Mouse (Mus musculus): ENCODE measurements around the gene Vmn2r19. TPM values are rescaled to one million over a fixed set of nuclear protein-coding genes. Genes with fewer than 3 reads are reported as not detected.
"Not testable (repeated sequence)": the region's sequence is repeated elsewhere in the genome, so short reads cannot be mapped to it uniquely, and the experiment has no call there.

Gene Vmn2r19
- polyA plus RNA-seq, 1 experiment from 2014 or later, result not detected

DNA sequence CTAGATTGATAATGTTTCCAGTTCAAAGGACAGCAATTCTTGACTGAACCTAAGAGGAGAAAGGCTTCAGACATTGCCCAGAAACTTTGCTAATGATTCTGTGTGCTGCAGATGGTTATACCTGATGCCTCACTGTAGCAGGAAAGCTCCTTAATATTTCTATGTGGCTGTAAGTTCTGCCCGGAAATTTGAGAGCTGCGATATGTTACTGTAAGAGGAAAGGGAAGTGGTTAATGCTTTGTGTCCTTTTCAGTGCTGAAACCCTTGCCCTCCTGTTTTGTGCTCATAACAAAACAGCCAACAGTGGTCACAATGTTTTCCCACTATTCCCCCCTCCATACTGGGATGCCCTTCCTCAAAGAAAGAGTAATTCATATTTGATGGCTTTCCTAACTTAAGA lies 21.8 kb upstream of the Vmn2r19 start:
- Histone ChIP-seq H3K27me3 (ENCODE audit: control insufficient read depth, insufficient read depth, low read length) (no peaks in the 10 kb centered on the region), H3K4me2 (ENCODE audit: low read depth, low read length) (no peak overlapping the region), H3K9ac (ENCODE audit: low read length) (no peak overlapping the region), H3K9me3 (replicated peaks; ENCODE audit: control insufficient read depth, low read length) (0 out of 2 replicates have a peak, but pooled peaks cover 6% of the 10 kb centered on the region), H3K36me3 (ENCODE audit: control insufficient read depth, insufficient read depth) (no peaks in the 10 kb centered on the region), H3K4me3 (ENCODE audit: low read length) (no peak overlapping the region), H3K4me1 (ENCODE audit: control insufficient read depth, insufficient read depth, low read length) (no peaks in the 10 kb centered on the region), H3K27ac (ENCODE audit: low read length) (no peak overlapping the region)
- WGBS, result 70% methylated on average over 2 of the region's 2 CpGs
- ATAC-seq (replicated peaks; ENCODE audit: extremely low read depth, insufficient read depth, low FRiP score), result no peak

DNA sequence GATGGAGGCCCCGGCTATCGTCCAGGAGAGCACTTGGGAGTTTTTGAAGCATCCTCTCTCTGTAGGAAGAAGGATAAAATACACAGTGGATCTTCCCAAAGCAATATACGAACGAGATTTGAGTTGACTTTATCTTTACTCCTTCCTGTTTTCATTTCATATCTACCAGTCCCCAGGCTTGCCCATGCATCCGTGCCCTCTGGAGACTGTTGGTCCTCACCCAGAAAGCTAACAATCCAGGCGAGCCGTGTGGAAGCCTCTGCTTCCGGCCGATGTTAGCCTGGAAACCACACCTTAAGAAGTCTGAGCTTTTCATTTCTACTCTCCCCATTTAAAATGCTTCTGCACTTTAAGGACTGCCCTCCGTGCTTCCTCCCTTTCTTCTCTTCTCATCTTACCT lies 19.2 kb upstream of the Vmn2r19 start:
- H3K9me3 ChIP-seq (replicated peaks; ENCODE audit: control insufficient read depth, low read length), result 0 out of 2 replicates have a peak, but pooled peaks cover 6% of the 10 kb centered on the region
- H3K4me1 ChIP-seq (ENCODE audit: control insufficient read depth, insufficient read depth, low read length), result no peaks in the 10 kb centered on the region
- H3K27me3 ChIP-seq (ENCODE audit: control insufficient read depth, insufficient read depth, low read length), result no peaks in the 10 kb centered on the region
- H3K4me3 ChIP-seq (ENCODE audit: low read length), result no peak overlapping the region
- no peak overlapping the region for H3K9ac ChIP-seq (ENCODE audit: low read length)
- WGBS, result 63% methylated on average over 10 of the region's 10 CpGs
- no peak overlapping the region for H3K27ac ChIP-seq (ENCODE audit: low read length)
- no peak overlapping the region for H3K4me2 ChIP-seq (ENCODE audit: low read depth, low read length)
- ATAC-seq (replicated peaks; ENCODE audit: extremely low read depth, insufficient read depth, low FRiP score), result 0 out of 2 replicates have a peak, but pooled peaks have one; percentile 6
- H3K36me3 ChIP-seq (ENCODE audit: control insufficient read depth, insufficient read depth), result no peaks in the 10 kb centered on the region

DNA sequence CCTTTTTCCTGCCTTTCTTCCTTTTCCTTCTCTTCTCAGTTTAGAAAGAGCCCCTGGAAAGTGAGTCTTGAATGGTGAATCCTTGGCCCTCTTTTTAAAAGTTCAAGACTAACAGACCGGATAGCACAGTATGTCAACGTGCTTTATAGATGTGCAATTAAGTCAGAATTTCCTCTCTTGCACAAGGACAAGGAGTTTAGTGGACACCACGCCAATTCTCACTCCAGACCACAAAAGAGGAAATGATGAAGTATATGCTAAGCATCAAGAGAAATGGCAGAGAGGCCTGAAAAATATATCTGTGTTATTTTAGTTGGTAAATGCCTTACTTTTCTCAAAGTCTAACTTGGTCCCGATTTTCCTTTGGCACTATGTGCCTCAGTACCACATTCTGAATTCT lies 18.4 kb upstream of the Vmn2r19 start, which contains the start of gene Clec4e:
Gene Clec4e (minus strand): TSS at position 118 of the 400 bp plus-strand sequence.
- WGBS, result 66% methylated on average over 4 of the region's 4 CpGs
- H3K27ac ChIP-seq (ENCODE audit: low read length), result no peak within 1 kb of the TSS
- H3K36me3 ChIP-seq (ENCODE audit: control insufficient read depth, insufficient read depth), result no peaks in the 10 kb centered on the region
- H3K9ac ChIP-seq (ENCODE audit: low read length), result no peak within 1 kb of the TSS
- H3K4me3 ChIP-seq (ENCODE audit: low read length), result no peak within 1 kb of the TSS
- no peak for ATAC-seq (replicated peaks; ENCODE audit: extremely low read depth, insufficient read depth, low FRiP score)
- H3K4me1 ChIP-seq (ENCODE audit: control insufficient read depth, insufficient read depth, low read length), result no peaks in the 10 kb centered on the region
- H3K27me3 ChIP-seq (ENCODE audit: control insufficient read depth, insufficient read depth, low read length), result no peaks in the 10 kb centered on the region
- no peak within 1 kb of the TSS for H3K4me2 ChIP-seq (ENCODE audit: low read depth, low read length)
- 0 out of 2 replicates have a peak, but pooled peaks cover 6% of the 10 kb centered on the region for H3K9me3 ChIP-seq (replicated peaks; ENCODE audit: control insufficient read depth, low read length)

DNA sequence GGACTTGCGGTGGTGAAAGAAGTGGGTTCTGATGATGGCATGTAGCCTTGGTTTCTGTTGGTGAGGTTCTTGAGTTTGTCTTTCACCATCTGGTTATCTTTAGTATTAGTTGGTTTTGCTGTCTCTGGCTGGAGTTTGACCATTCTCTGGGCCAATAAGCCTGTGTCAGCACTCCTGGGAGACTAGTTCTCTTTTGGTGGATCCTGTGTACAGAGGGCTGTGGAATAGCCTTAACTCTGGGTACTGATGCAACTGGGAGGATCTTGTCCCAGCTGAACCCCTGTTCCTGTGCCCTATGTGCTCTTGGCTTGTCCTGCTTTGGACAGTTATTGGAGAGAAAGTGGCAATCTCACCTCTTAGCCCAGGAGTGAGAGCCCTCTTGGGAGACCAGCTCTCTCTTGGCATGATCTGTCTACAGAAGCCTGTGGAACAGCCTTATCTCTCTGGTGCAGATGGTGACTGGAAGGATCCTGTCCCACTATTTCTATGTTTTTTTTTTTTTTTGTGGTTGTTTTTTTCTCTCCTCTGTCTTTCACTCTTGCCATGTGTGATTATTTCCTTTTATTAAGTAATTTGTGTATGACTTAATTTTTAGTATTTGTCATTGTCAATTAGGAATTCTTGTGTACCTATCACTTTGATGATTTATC lies 15.3 kb upstream of the Vmn2r19 start:
- H3K4me3 ChIP-seq (ENCODE audit: low read length), result no peak overlapping the region
- WGBS, result 88% methylated on average over 1 of the region's 1 CpGs
- no peaks in the 10 kb centered on the region for H3K36me3 ChIP-seq (ENCODE audit: control insufficient read depth, insufficient read depth)
- no peak overlapping the region for H3K4me2 ChIP-seq (ENCODE audit: low read depth, low read length)
- no peaks in the 10 kb centered on the region for H3K9me3 ChIP-seq (replicated peaks; ENCODE audit: control insufficient read depth, low read length)
- H3K27me3 ChIP-seq (ENCODE audit: control insufficient read depth, insufficient read depth, low read length), result no peaks in the 10 kb centered on the region
- no peaks in the 10 kb centered on the region for H3K4me1 ChIP-seq (ENCODE audit: control insufficient read depth, insufficient read depth, low read length)
- H3K27ac ChIP-seq (ENCODE audit: low read length), result no peak overlapping the region
- no peak overlapping the region for H3K9ac ChIP-seq (ENCODE audit: low read length)
- ATAC-seq (replicated peaks; ENCODE audit: extremely low read depth, insufficient read depth, low FRiP score), result no peak

DNA sequence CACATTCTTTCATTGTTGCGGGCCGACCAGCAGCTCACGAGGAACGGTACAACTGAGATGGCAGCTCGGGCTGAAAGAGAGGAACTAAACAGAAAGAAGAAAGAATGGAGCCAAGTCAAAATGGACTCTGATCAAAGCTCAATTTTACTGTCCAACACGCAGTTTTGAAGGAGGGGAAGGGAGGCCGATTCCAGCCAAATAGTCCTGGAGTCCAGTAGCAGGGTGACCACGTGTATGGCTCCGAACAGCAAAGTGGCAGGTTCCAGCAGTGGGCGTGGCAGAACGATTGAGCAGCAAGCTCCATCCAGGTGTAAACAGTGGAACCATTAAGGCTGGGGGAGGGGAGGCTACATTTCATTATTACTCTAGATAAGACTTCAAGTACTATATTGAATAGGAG lies 14.6 kb upstream of the Vmn2r19 start:
- WGBS, result 77% methylated on average over 11 of the region's 11 CpGs
- H3K4me2 ChIP-seq (ENCODE audit: low read depth, low read length); ATAC-seq (replicated peaks; ENCODE audit: extremely low read depth, insufficient read depth, low FRiP score); H3K27ac ChIP-seq (ENCODE audit: low read length); H3K4me1 ChIP-seq (ENCODE audit: control insufficient read depth, insufficient read depth, low read length); H3K27me3 ChIP-seq (ENCODE audit: control insufficient read depth, insufficient read depth, low read length); H3K9ac ChIP-seq (ENCODE audit: low read length); H3K9me3 ChIP-seq (replicated peaks; ENCODE audit: control insufficient read depth, low read length); H3K4me3 ChIP-seq (ENCODE audit: low read length); H3K36me3 ChIP-seq (ENCODE audit: control insufficient read depth, insufficient read depth): not testable (repeated sequence)

DNA sequence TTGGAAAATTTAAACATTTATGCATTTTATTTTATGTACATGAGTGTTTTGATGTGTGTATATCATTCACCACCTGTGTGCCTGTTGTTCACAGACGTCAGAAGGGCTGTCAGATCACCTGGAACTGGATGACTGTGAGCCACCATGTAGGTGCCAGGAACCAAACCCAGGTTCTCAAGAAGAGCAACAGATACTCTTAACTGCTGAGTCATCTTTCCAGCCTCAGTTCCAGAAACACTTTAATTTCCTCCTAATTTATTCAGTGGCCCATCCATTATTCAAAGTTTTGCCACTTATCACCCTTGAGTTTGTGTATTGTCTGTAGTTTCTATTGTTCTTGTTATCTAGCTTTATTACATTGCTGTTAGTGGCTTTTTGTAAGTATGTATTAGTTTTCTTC lies 11.4 kb upstream of the Vmn2r19 start:
- Histone ChIP-seq H3K27me3 (ENCODE audit: control insufficient read depth, insufficient read depth, low read length) (no peaks in the 10 kb centered on the region), H3K9me3 (replicated peaks; ENCODE audit: control insufficient read depth, low read length) (no peaks in the 10 kb centered on the region), H3K4me2 (ENCODE audit: low read depth, low read length) (no peak overlapping the region), H3K27ac (ENCODE audit: low read length) (no peak overlapping the region), H3K4me3 (ENCODE audit: low read length) (no peak overlapping the region), H3K9ac (ENCODE audit: low read length) (no peak overlapping the region), H3K36me3 (ENCODE audit: control insufficient read depth, insufficient read depth) (no peaks in the 10 kb centered on the region), H3K4me1 (ENCODE audit: control insufficient read depth, insufficient read depth, low read length) (no peaks in the 10 kb centered on the region)
- WGBS, result 42% methylated on average over 1 of the region's 1 CpGs
- no peak for ATAC-seq (replicated peaks; ENCODE audit: extremely low read depth, insufficient read depth, low FRiP score)

DNA sequence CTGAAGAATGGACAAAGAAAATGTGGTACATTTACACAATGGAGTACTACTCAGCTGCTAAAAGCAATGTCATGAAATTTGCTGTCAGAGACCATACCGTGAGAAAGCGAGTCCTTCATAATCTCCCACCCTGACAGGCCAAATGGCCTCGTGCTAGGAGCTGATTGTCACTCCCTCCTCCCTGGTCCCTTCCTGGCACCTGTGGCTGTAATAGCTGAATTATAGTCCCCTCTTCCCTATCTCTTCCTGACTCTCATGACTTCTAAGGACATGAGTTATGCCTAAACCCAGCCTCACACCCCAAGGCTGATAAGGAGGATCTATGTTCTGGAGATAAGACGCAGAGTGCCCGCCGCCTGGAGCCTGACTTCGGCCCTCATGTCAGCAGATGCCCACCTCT lies 1.8 kb upstream of the Vmn2r19 start:
- H3K27me3 ChIP-seq (ENCODE audit: control insufficient read depth, insufficient read depth, low read length); H3K36me3 ChIP-seq (ENCODE audit: control insufficient read depth, insufficient read depth); H3K27ac ChIP-seq (ENCODE audit: low read length); H3K9ac ChIP-seq (ENCODE audit: low read length); ATAC-seq (replicated peaks; ENCODE audit: extremely low read depth, insufficient read depth, low FRiP score); H3K4me1 ChIP-seq (ENCODE audit: control insufficient read depth, insufficient read depth, low read length); H3K9me3 ChIP-seq (replicated peaks; ENCODE audit: control insufficient read depth, low read length); H3K4me2 ChIP-seq (ENCODE audit: low read depth, low read length); H3K4me3 ChIP-seq (ENCODE audit: low read length): not testable (repeated sequence)
- WGBS, result 65% methylated on average over 7 of the region's 7 CpGs

DNA sequence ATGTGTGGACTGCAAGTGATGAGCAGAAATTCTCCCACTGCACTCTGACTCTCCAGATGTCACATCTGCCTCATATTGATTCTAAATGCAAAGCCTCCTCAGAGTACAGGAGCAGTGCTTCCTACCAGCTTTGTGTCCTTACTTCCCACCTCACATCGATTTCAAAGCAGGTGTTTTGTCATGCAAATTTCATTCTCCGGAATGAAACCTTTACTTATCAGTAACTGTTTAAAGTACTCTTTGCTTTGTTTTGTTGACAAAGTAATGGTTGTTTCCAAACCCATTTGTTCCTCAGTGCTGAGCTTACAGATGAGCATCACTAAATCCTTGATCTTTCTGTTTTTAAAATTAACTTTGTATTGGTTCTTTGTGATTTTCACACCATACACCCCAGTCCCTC lies 24.4 kb downstream of the Vmn2r19 start:
- Histone ChIP-seq H3K4me1 (ENCODE audit: control insufficient read depth, insufficient read depth, low read length) (no peaks in the 10 kb centered on the region), H3K36me3 (ENCODE audit: control insufficient read depth, insufficient read depth) (no peaks in the 10 kb centered on the region), H3K27ac (ENCODE audit: low read length) (no peak overlapping the region), H3K4me2 (ENCODE audit: low read depth, low read length) (no peak overlapping the region), H3K9me3 (replicated peaks; ENCODE audit: control insufficient read depth, low read length) (no peaks in the 10 kb centered on the region), H3K4me3 (ENCODE audit: low read length) (no peak overlapping the region), H3K27me3 (ENCODE audit: control insufficient read depth, insufficient read depth, low read length) (no peaks in the 10 kb centered on the region), H3K9ac (ENCODE audit: low read length) (no peak overlapping the region)
- WGBS, result 44% methylated on average over 2 of the region's 2 CpGs
- ATAC-seq (replicated peaks; ENCODE audit: extremely low read depth, insufficient read depth, low FRiP score), result no peak

DNA sequence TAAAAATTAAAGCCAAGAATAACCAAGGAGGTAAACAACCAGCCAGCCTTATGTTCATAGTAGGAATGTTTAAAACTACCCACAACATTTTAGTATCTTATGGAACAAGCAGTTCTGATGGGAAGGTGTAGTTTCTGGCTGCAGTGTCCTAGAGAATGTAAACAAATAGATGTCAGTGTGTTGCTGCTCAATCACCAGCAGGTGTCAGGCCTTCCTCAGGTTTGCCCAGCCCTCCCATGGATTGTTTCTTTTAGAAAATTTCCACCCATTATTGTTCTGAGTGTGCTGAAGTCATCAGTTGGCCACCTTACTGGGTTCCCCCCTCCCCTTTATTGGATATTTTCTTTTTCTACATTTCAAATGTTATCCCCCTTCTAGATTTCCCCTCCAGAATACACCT lies 32.0 kb downstream of the Vmn2r19 start:
- Histone ChIP-seq H3K9me3 (replicated peaks; ENCODE audit: control insufficient read depth, low read length) (no peaks in the 10 kb centered on the region), H3K4me3 (ENCODE audit: low read length) (no peak overlapping the region), H3K4me1 (ENCODE audit: control insufficient read depth, insufficient read depth, low read length) (no peaks in the 10 kb centered on the region), H3K27me3 (ENCODE audit: control insufficient read depth, insufficient read depth, low read length) (no peaks in the 10 kb centered on the region), H3K9ac (ENCODE audit: low read length) (no peak overlapping the region), H3K4me2 (ENCODE audit: low read depth, low read length) (no peak overlapping the region), H3K36me3 (ENCODE audit: control insufficient read depth, insufficient read depth) (no peaks in the 10 kb centered on the region), H3K27ac (ENCODE audit: low read length) (no peak overlapping the region)
- ATAC-seq (replicated peaks; ENCODE audit: extremely low read depth, insufficient read depth, low FRiP score), result no peak; the same call in 1 of the 2 replicates

Measured in heart, embryonic 16.5 days (tissue).